Mouse (Mus musculus) E14TG2a.4 (cell line): ENCODE measurements around the gene Pla2g16.

ENCODE experiments used
- CTCF ChIP-seq: conservative IDR thresholded peaks from 2 replicates; pipeline ENCODE4 v1.5.1; 2014; ENCODE audit warnings: low read length
- POU5F1 ChIP-seq: IDR thresholded peaks from 2 replicates; pipeline ENCODE4 v1.6.1; 2014; ENCODE audit warnings: low read length, borderline replicate concordance

- TF ChIP-seq CTCF, result no peak
- no peak for TF ChIP-seq POU5F1
These were observed 23.8 kb downstream of the Pla2g16 start for GRCm38 (mm10) chr19:7581042-7581441.
